Mouse (Mus musculus) layer of hippocampus, postnatal 36 days (tissue): ENCODE data around the gene Gm10190. TPM values are rescaled to one million over a fixed set of nuclear protein-coding genes. Genes with fewer than 3 reads are reported as not detected.

Source experiments
- total RNA-seq, 2 experiments: library from RNA; stranded (reverse); gene quantifications; 2 replicates each; pipeline ENCODE4 v1.2.3; 2021

The Gm10190 gene
- total RNA-seq, 2 experiments from 2014 or later, result 2.1 to 4.2 TPM

Other genes starting within 250 kb of the Gm10190 start
- 1 to 10 TPM; 4.1 to 4.5 TPM for gene Galm, start 246.1 kb downstream of the Gm10190 start, total RNA-seq
- gene Srsf7, start 166.2 kb downstream of the Gm10190 start, total RNA-seq, result 100 to 1,000 TPM; 134 to 140 TPM
- gene Ttc39d, start 166.1 kb downstream of the Gm10190 start, total RNA-seq, result under 1 TPM; 0.18 to 0.27 TPM
- 1 to 10 TPM; 5.6 to 6.1 TPM for gene Gemin6, start 149.1 kb downstream of the Gm10190 start, total RNA-seq
- gene Morn2, start 83.3 kb downstream of the Gm10190 start, total RNA-seq, result 10 to 100 TPM; 20.8 to 22.1 TPM
- 10 to 100 TPM; 35.5 to 36.0 TPM for gene Dhx57, start 83.1 kb downstream of the Gm10190 start, total RNA-seq
- gene Arhgef33, start 66.1 kb downstream of the Gm10190 start, total RNA-seq, result 1 to 10 TPM; 2.3 to 3.3 TPM
- gene Sos1, start 106.9 kb upstream of the Gm10190 start, total RNA-seq, result 10 to 100 TPM; 36.5 to 36.6 TPM
- gene Cdkl4, start 204.3 kb upstream of the Gm10190 start, total RNA-seq, result 10 to 100 TPM; 16.0 TPM